Mouse (Mus musculus) embryo, embryonic 9.5 days (tissue): Measurements from ENCODE around the gene Stx11.

Experiments used
- DNase-seq: peaks from one replicate; pipeline ENCODE4 v3.0.0-alpha.2; 2017; ENCODE audit errors: extremely low spot score

Stx11 gene

GRCm38 (mm10) chr10:12915826-12916225 is 48.3 kb downstream of the Stx11 start:
- peak; percentile 19 for DNase-seq

GRCm38 (mm10) chr10:12914203-12914602 is 49.9 kb downstream of the Stx11 start:
- DNase-seq, result no peak

- DNase-seq, result no peak
These were observed 52.0 kb downstream of the Stx11 start for GRCm38 (mm10) chr10:12911981-12912530.

GRCm38 (mm10) chr10:12911451-12911850 is 52.6 kb downstream of the Stx11 start:
- no peak for DNase-seq

- no peak for DNase-seq
These were observed 54.2 kb downstream of the Stx11 start for GRCm38 (mm10) chr10:12909891-12910290.

GRCm38 (mm10) chr10:12909179-12909578 is 54.9 kb downstream of the Stx11 start:
- DNase-seq, result no peak

GRCm38 (mm10) chr10:12904140-12904528 is 60.0 kb downstream of the Stx11 start:
- DNase-seq, result no peak

GRCm38 (mm10) chr10:12903440-12904139 is 60.5 kb downstream of the Stx11 start:
- DNase-seq, result no peak

GRCm38 (mm10) chr10:12899901-12900300 is 64.2 kb downstream of the Stx11 start:
- DNase-seq, result no peak

GRCm38 (mm10) chr10:12893339-12893738 is 70.8 kb downstream of the Stx11 start:
- DNase-seq, result no peak

GRCm38 (mm10) chr10:12888373-12888772 is 75.7 kb downstream of the Stx11 start:
- DNase-seq, result no peak
